Mouse (Mus musculus): ENCODE measurements around the gene Ap1g1.

- TF ChIP-seq CTCF (IDR thresholded peaks at IDR 0.05) (peak; percentile 50), EP300 (IDR thresholded peaks at IDR 0.05) (no peak)
These were observed 29.7 kb downstream of the Ap1g1 start for GRCm38 (mm10) chr8:109808120-109808447.

Data from lung, postnatal 0 days (tissue).